Mouse (Mus musculus) CH12.LX (cell line): ENCODE data around the gene Efcab2. TPM values are rescaled to one million over a fixed set of nuclear protein-coding genes. Genes with fewer than 3 reads are reported as not detected.

ENCODE experiments used
- DNase-seq: peaks from one replicate; pipeline ENCODE4 v3.0.0-alpha.2; 2013; ENCODE audit errors: extremely low read depth
- H3K27ac ChIP-seq: 2 replicates; pipeline ENCODE4 v1.5.1; 2012; ENCODE audit warnings: low read depth, mild to moderate bottlenecking, control low read depth, moderate library complexity; ENCODE audit not compliant: insufficient read depth
- H3K27me3 ChIP-seq: replicated peaks from 2 replicates; pipeline ENCODE3; 2012; ENCODE audit warnings: inconsistent platforms
- H3K36me3 ChIP-seq, 2 experiments: replicated peaks in 1 of 2; 2 replicates each; pipeline versions ENCODE3 to v1.6.1; 2012; ENCODE audit warnings: inconsistent platforms in 1 of 2, low read length in 1 of 2, mild to moderate bottlenecking in 1 of 2, mixed read lengths in 1 of 2, moderate library complexity in 1 of 2; ENCODE audit not compliant: control insufficient read depth in 1 of 2, insufficient read depth in 1 of 2
- H3K4me1 ChIP-seq, 2 experiments: 2 replicates each; pipeline ENCODE4 v1.6.1; 2012; ENCODE audit warnings: inconsistent platforms in 1 of 2, moderate library complexity in 1 of 2; ENCODE audit not compliant: insufficient read depth in 2 of 2, control insufficient read depth in 1 of 2
- H3K4me2 ChIP-seq: 2 replicates; pipeline ENCODE4 v1.6.1; 2012; ENCODE audit warnings: low read depth, mild to moderate bottlenecking, control low read depth; ENCODE audit not compliant: poor library complexity, insufficient read depth, severe bottlenecking
- H3K4me3 ChIP-seq, 3 experiments: fragments of 150-350 bp in 1 of 3; sonication (generic) in 1 of 3; replicated peaks in 1 of 3; 2 replicates each; pipeline versions ENCODE3 to v1.5.1; 2011 to 2012; ENCODE audit warnings: low read depth in 2 of 3, low read length in 2 of 3, mild to moderate bottlenecking in 2 of 3, moderate library complexity in 2 of 3, control low read depth in 1 of 3, improper control_type of control experiment in 1 of 3, inconsistent platforms in 1 of 3, mixed read lengths in 1 of 3; ENCODE audit not compliant: poor library complexity in 1 of 3
- H3K79me2 ChIP-seq: replicated peaks from 2 replicates; pipeline ENCODE4 v1.6.1; 2012; ENCODE audit warnings: mild to moderate bottlenecking, moderate library complexity; ENCODE audit not compliant: control insufficient read depth, poor library complexity, insufficient read depth, severe bottlenecking; ENCODE audit errors: extremely low read depth
- H3K9ac ChIP-seq: 2 replicates; pipeline ENCODE4 v1.6.1; 2012; ENCODE audit warnings: low read depth, mild to moderate bottlenecking, control low read depth, moderate library complexity; ENCODE audit not compliant: insufficient read depth
- H3K9me3 ChIP-seq: replicated peaks from 2 replicates; pipeline ENCODE3; 2012; ENCODE audit warnings: low read length, inconsistent platforms, mixed read lengths
- CHD1 ChIP-seq: IDR thresholded peaks from 2 replicates; pipeline ENCODE4 v1.6.1; 2012; ENCODE audit warnings: low read depth, low read length, improper control_type of control experiment, inconsistent platforms
- E2F4 ChIP-seq: IDR thresholded peaks from 2 replicates; pipeline ENCODE4 v1.6.1; 2011; ENCODE audit warnings: low read depth, low read length, improper control_type of control experiment; ENCODE audit not compliant: insufficient replicate concordance
- ELF1 ChIP-seq: IDR thresholded peaks from 2 replicates; pipeline ENCODE4 v1.6.1; 2014; ENCODE audit warnings: low read depth, mild to moderate bottlenecking, inconsistent platforms, low read length, improper control_type of control experiment
- EP300 ChIP-seq: IDR thresholded peaks from 2 replicates; pipeline ENCODE4 v1.6.1; 2011; ENCODE audit warnings: low read length, improper control_type of control experiment
- GABPA ChIP-seq: IDR thresholded peaks from 2 replicates; pipeline ENCODE4 v1.6.1; 2012; ENCODE audit warnings: low read depth, low read length, improper control_type of control experiment, inconsistent platforms; ENCODE audit not compliant: insufficient replicate concordance
- MAX ChIP-seq: IDR thresholded peaks from 2 replicates; pipeline ENCODE4 v1.6.1; 2011; ENCODE audit warnings: low read length, improper control_type of control experiment
- MEF2A ChIP-seq: IDR thresholded peaks from 2 replicates; pipeline ENCODE4 v1.6.1; 2014; ENCODE audit warnings: low read depth, mild to moderate bottlenecking, inconsistent platforms, low read length, improper control_type of control experiment, borderline replicate concordance
- MYC ChIP-seq: IDR thresholded peaks from 2 replicates; pipeline ENCODE4 v1.6.1; 2011; ENCODE audit warnings: low read depth, mild to moderate bottlenecking, improper control_type of control experiment, low read length
- NRF1 ChIP-seq: IDR thresholded peaks from 2 replicates; pipeline ENCODE4 v1.6.1; 2014; ENCODE audit warnings: low read depth, mild to moderate bottlenecking, inconsistent platforms, low read length, improper control_type of control experiment, moderate library complexity
- POLR2AphosphoS2 ChIP-seq: IDR thresholded peaks from 2 replicates; pipeline ENCODE4 v1.6.1; 2011; ENCODE audit warnings: low read depth, low read length, improper control_type of control experiment
- RAD21 ChIP-seq: IDR thresholded peaks from 2 replicates; pipeline ENCODE4 v1.6.1; 2011; ENCODE audit warnings: low read depth, mild to moderate bottlenecking, low read length, improper control_type of control experiment, moderate library complexity
- UBTF ChIP-seq: IDR thresholded peaks from 2 replicates; pipeline ENCODE4 v1.6.1; 2012; ENCODE audit warnings: low read depth, mild to moderate bottlenecking, inconsistent platforms, low read length, improper control_type of control experiment, moderate library complexity
- USF1 ChIP-seq: IDR thresholded peaks from 2 replicates; pipeline ENCODE4 v1.6.1; 2014; ENCODE audit warnings: low read depth, mild to moderate bottlenecking, inconsistent platforms, low read length, improper control_type of control experiment
- ZC3H11A ChIP-seq: IDR thresholded peaks from 2 replicates; pipeline ENCODE4 v1.6.1; 2012; ENCODE audit warnings: low read depth, mild to moderate bottlenecking, inconsistent platforms, low read length, improper control_type of control experiment
- ZMIZ1 ChIP-seq: IDR thresholded peaks from 2 replicates; pipeline ENCODE4 v1.6.1; 2012; ENCODE audit warnings: low read depth, mild to moderate bottlenecking, inconsistent platforms, low read length, improper control_type of control experiment
- dilution Hi-C: fragments of 300-500 bp; cut with MboI; formaldehyde crosslinking; loops from 2 replicates; pipeline ENCODE4 v1.14.3; 2020; ENCODE audit warnings: low sequenced_read_pairs; ENCODE audit not compliant: extremely low pct_unique_long_range_greater_than_20kb, extremely low pct_ligation_motif_present
- in situ Hi-C: fragments of 300-500 bp; cut with MboI; formaldehyde crosslinking; loops from 3 replicates; pipeline ENCODE4 v1.14.3; 2019; ENCODE audit warnings: low sequenced_read_pairs, low pct_ligation_motif_present, low pct_unique_long_range_greater_than_20kb, mixed read lengths
- polyA plus RNA-seq: library from polyadenylated mRNA; unstranded; fragments of >175 nt; gene quantifications from 2 replicates; pipeline ENCODE4 v1.2.1, GENCODE M21; 2012; ENCODE audit warnings: low read depth; ENCODE audit not compliant: insufficient read length
- total RNA-seq, 2 experiments: library from RNA; depleted of rRNA; stranded (reverse); fragments of 300-350 nt in 1 of 2; fragments of >200 nt in 1 of 2; gene quantifications; 2 replicates each; pipeline ENCODE4 v1.2.3; 2012 to 2014

The Efcab2 gene
- total and polyA plus RNA-seq, 3 experiments: 1.2 to 3.2 (median 1.8) TPM

- TF ChIP-seq UBTF (no peak), ZMIZ1 (no peak)
- TF ChIP-seq, all 38 proteins: peak for 0
Observed at GRCm38 (mm10) chr1:178527547-178528361, 121.9 kb downstream of the Efcab2 start (continued).

- in situ Hi-C loops: loop anchor here (10.0 kb wide), 1 partner anchor 616 kb away; no protein-coding TSS in a partner anchor
- H3K79me2 ChIP-seq: no peaks in the 10 kb centered on the region
- no peak within 1 kb of the TSS for H3K4me2 ChIP-seq
- no peaks in the 10 kb centered on the region for H3K27me3 ChIP-seq
- no peaks in the 10 kb centered on the region for H3K36me3 ChIP-seq
- H3K27ac ChIP-seq: no peak within 1 kb of the TSS
- no peak for TF ChIP-seq E2F4
- TF ChIP-seq MYC: no peak
- TF ChIP-seq CHD1: no peak
- no peak for TF ChIP-seq MEF2A
- TF ChIP-seq MAX: no peak
- no peak for TF ChIP-seq NRF1
- TF ChIP-seq ELF1: no peak
- no peak for TF ChIP-seq ZC3H11A
- no peak for TF ChIP-seq EP300
- no peak for TF ChIP-seq RAD21
- no peak for TF ChIP-seq UBTF
- TF ChIP-seq, all 38 proteins: peak for 0
- Histone ChIP-seq H3K4me3 (no peak within 1 kb of the TSS), H3K9me3 (peaks cover 30% of the 10 kb centered on the region), H3K9ac (no peak within 1 kb of the TSS), H3K4me1 (no peaks in the 10 kb centered on the region; a peak in 1 of 4 replicates)
- DNase-seq: no peak
- dilution Hi-C loops: no loop called here
Observed at GRCm38 (mm10) chr1:178528431-178529351, 122.8 kb downstream of the Efcab2 start, which contains the start of gene Kif26b. TSS of gene Kif26b (plus strand) at chr1:178529125.

- TF ChIP-seq POLR2AphosphoS2 (no peak), ELF1 (no peak), ZMIZ1 (no peak), USF1 (no peak), GABPA (no peak), UBTF (no peak)
- Histone ChIP-seq H3K27ac (no peak overlapping the region), H3K9me3 (peaks cover 30% of the 10 kb centered on the region), H3K27me3 (no peaks in the 10 kb centered on the region), H3K4me1 (no peaks in the 10 kb centered on the region; a peak in 1 of 4 replicates), H3K4me2 (no peak overlapping the region), H3K79me2 (no peaks in the 10 kb centered on the region), H3K36me3 (no peaks in the 10 kb centered on the region), H3K9ac (no peak overlapping the region), H3K4me3 (no peak overlapping the region)
- DNase-seq: no peak
- in situ Hi-C loops (loop anchor here (10.0 kb wide), 1 partner anchor 615 kb away; no protein-coding TSS in a partner anchor), dilution Hi-C loops (no loop called here)
Observed at GRCm38 (mm10) chr1:178529512-178530300, 123.8 kb downstream of the Efcab2 start.
